Mouse (Mus musculus): ENCODE data around the gene Gm14781.
"Not testable (repeated sequence)": the region's sequence is repeated elsewhere in the genome, so short reads cannot be mapped to it uniquely, and the experiment has no call there.

Gm14781 gene

DNA sequence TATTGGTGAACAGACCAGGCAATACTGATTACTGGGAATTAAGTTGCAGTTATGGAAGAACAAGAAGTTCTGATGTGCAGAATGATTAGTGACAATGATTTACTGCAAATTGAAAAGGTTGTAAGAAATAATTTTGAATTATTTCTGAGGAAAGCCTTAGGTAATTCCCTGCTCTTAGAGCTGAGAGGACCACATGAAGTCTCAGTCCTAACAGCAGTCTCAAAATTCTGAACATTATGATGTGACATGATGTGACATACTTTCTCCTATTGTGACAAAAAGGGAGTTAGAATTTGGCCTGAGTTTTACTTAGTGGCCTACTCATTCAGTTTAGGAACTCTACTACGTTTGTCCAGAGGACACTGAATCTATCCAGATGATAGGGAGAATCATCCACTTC lies at the start of gene Gm14781:
Gene Gm14781, plus strand, starts transcription at position 301 of the 400 bp plus-strand sequence.
- DNase-seq (ENCODE audit: low spot score), result not testable (repeated sequence)

DNA sequence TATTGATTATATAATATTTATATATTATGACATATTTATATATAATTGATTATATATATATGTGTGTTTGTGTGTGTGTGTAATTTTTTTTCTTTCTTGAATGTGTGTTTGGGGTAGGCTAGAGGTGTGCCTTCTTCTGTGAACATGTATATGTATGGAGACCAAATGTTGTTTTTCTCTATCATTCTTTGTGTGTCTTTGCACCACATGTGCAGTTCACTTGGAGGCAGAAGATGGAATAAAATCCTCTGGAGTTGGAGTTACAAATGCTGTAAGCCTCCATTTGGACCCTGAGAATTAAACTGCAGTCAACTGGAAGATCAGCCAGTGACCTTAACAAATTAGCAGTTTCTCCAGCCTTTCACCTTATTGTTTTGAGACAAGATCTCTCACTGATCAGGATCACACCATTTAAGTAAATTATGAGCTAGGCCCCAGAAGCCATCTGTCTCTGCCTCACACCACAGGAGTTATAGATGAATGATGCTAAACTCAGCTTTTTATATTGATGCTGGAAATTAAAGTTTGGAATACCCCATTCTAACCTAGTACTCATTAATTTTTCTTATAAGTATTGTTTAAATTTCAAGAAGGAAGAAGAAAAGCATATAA lies 23.1 kb downstream of the Gm14781 start:
- DNase-seq (ENCODE audit: low spot score), result not testable (repeated sequence)

All from left cerebral cortex, adult 11 months (tissue).